Mouse (Mus musculus) heart, embryonic 13.5 days (tissue): ENCODE measurements around the gene Adgrf1. TPM values are rescaled to one million over a fixed set of nuclear protein-coding genes. Genes with fewer than 3 reads are reported as not detected.

Experiments used
- ATAC-seq: fragments of 200-750 bp; cut with Nextera tagmentation; 2 replicates; pipeline ENCODE4 v1.8.0; 2017; ENCODE audit warnings: moderate TSS enrichment; ENCODE audit not compliant: insufficient number of reproducible peaks, low FRiP score, low TSS enrichment; ENCODE audit errors: extremely low read depth
- H3K27ac ChIP-seq: fragments of 300-500 bp; sonication (generic); replicated peaks from 2 replicates; pipeline ENCODE4 v1.5.1; 2015; ENCODE audit warnings: moderate library complexity, mild to moderate bottlenecking, inconsistent platforms
- H3K27me3 ChIP-seq: fragments of 300-500 bp; sonication (generic); replicated peaks from 2 replicates; pipeline ENCODE4 v1.6.1; 2015; ENCODE audit warnings: mild to moderate bottlenecking, inconsistent platforms
- H3K36me3 ChIP-seq: fragments of 300-500 bp; sonication (generic); 2 replicates; pipeline ENCODE4 v1.6.1; 2015; ENCODE audit warnings: mild to moderate bottlenecking, inconsistent platforms
- H3K4me1 ChIP-seq: fragments of 300-500 bp; sonication (generic); 2 replicates; pipeline ENCODE4 v1.6.1; 2015; ENCODE audit warnings: inconsistent platforms
- H3K4me2 ChIP-seq: fragments of 300-500 bp; sonication (generic); 2 replicates; pipeline ENCODE4 v1.6.1; 2015; ENCODE audit warnings: inconsistent platforms, mild to moderate bottlenecking, moderate library complexity
- H3K4me3 ChIP-seq: fragments of 300-500 bp; sonication (generic); 2 replicates; pipeline ENCODE4 v1.5.1; 2015; ENCODE audit warnings: moderate library complexity, mild to moderate bottlenecking, inconsistent platforms
- H3K9ac ChIP-seq: fragments of 300-500 bp; sonication (generic); 2 replicates; pipeline ENCODE4 v1.6.1; 2015; ENCODE audit warnings: inconsistent platforms, mild to moderate bottlenecking, moderate library complexity
- H3K9me3 ChIP-seq: fragments of 300-500 bp; sonication (generic); 2 replicates; pipeline ENCODE4 v1.6.1; 2016; ENCODE audit warnings: inconsistent platforms
- WGBS: fragments of 180-500 bp; shearing (Covaris S2); methylation state at CpG from one replicate; pipeline ENCODE4 v1.1.7; 2015; ENCODE audit warnings: mixed read lengths; 5-methylcytosine and 5-hydroxymethylcytosine counted together
- polyA plus RNA-seq: library from polyadenylated mRNA; unstranded; fragments of >200 nt; fragmentation: Nextera tagmentation; extraction: Ambion mirVana; gene quantifications from 2 replicates; pipeline ENCODE4 v1.2.1, GENCODE M21; 2015

Gene Adgrf1
- polyA plus RNA-seq, 1 experiment from 2014 or later = 0.13 TPM

DNA sequence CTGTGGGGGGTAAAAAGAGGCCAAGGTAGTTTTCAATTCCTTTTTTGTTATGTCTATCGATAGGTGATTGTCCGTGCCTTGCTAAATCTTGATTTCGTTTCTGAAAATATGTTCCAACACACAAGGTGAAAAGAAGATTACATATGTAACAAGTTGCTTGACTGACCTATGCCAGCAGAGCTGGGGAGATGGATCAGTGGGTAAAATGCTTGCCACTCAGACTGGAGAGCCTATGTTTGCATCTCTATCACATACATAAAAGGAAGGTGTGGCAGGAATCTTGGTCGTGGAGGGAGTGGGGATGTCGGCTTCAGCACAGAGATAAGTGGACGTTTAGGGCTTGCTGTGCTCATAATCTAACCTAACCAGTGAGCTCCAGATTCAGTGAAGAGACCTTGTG lies 93.8 kb downstream of the Adgrf1 start:
- WGBS = 38% methylated on average over 6 of the region's 6 CpGs
- Histone ChIP-seq H3K9ac (no peak overlapping the region), H3K4me2 (peak overlapping the region; percentile 59; the same call in 1 of the 2 replicates), H3K27me3 (peaks cover 29% of the 10 kb centered on the region), H3K4me1 (peaks cover 61% of the 10 kb centered on the region), H3K36me3 (no peaks in the 10 kb centered on the region), H3K27ac (no peak overlapping the region), H3K9me3 (no peaks in the 10 kb centered on the region), H3K4me3 (no peak overlapping the region)
- ATAC-seq = no peak

DNA sequence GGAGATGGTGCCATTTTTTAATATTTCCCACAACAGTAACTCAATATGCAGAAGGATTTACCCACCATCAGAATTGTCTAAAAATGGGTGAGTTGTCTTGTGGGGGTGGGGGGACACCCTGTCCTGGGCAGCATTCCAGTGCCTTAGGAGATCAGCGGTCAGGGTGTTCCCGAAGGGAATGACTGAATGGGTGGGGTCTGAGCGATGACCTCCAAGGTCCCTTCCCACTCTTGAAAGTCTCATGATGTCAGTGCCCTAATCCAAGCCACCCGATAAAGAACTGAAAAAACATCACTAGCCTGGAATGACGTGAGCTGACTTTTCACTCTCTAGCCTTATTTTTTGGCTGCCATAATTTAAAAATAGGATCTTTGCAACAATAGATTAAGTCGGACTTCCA lies 95.2 kb downstream of the Adgrf1 start:
- Histone ChIP-seq H3K27me3 (peaks cover 26% of the 10 kb centered on the region), H3K4me2 (no peak overlapping the region), H3K4me3 (no peak overlapping the region), H3K9me3 (no peaks in the 10 kb centered on the region), H3K4me1 (peaks cover 54% of the 10 kb centered on the region), H3K9ac (no peak overlapping the region), H3K27ac (0 out of 2 replicates have a peak overlapping the region, but pooled peaks have one; percentile 65), H3K36me3 (no peaks in the 10 kb centered on the region)
- ATAC-seq = no peak
- 48% methylated on average over 6 of the region's 6 CpGs for WGBS

GRCm38 (mm10) chr17:43366486-43366885 lies 96.4 kb downstream of the Adgrf1 start:
- Histone ChIP-seq H3K27ac (peak overlapping the region; percentile 65; the same call in 1 of the 2 replicates), H3K36me3 (no peaks in the 10 kb centered on the region), H3K9me3 (no peaks in the 10 kb centered on the region), H3K4me2 (peak overlapping the region; percentile 6; the same call in 1 of the 2 replicates), H3K9ac (no peak overlapping the region), H3K4me3 (no peak overlapping the region), H3K27me3 (peaks cover 16% of the 10 kb centered on the region), H3K4me1 (peaks cover 50% of the 10 kb centered on the region)
- ATAC-seq = no peak
- 26% methylated on average over 9 of the region's 9 CpGs for WGBS

DNA sequence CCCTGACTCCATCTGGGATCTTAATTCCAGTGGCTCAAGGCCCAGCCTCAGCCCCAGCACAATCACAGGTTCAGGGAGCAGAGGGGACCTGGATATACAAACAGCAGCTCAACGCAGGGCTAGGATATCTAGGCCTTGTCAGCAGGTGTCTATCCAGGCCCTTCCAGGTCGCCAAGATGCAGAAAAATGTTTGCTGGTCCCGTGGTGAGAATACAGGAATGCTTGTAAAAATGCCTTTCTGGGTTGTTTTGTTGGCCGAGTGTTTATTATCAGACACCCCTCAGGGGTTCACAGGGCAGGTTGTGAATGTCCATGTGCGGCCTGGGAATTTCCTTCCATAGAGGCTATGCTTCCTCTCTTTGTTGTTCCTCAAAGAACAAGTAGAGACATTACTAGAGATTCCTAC lies 98.0 kb downstream of the Adgrf1 start:
- H3K36me3 ChIP-seq = no peaks in the 10 kb centered on the region

GRCm38 (mm10) chr17:43372604-43373003 lies 102.5 kb downstream of the Adgrf1 start:
- 0 out of 2 replicates have a peak overlapping the region, but pooled peaks have one; percentile 39 for H3K27ac ChIP-seq
- H3K9me3 ChIP-seq = no peaks in the 10 kb centered on the region
- no peaks in the 10 kb centered on the region for H3K36me3 ChIP-seq
- no peaks in the 10 kb centered on the region for H3K27me3 ChIP-seq
- no peak for ATAC-seq
- H3K9ac ChIP-seq = no peak overlapping the region
- H3K4me1 ChIP-seq = peaks cover 14% of the 10 kb centered on the region
- 66% methylated on average over 4 of the region's 4 CpGs for WGBS
- no peak overlapping the region for H3K4me2 ChIP-seq
- H3K4me3 ChIP-seq = no peak overlapping the region

More for the DNA sequence above, 98.0 kb downstream of the Adgrf1 start:
- Histone ChIP-seq H3K27me3 (peaks cover 14% of the 10 kb centered on the region), H3K4me3 (no peak overlapping the region), H3K4me2 (no peak overlapping the region), H3K9ac (no peak overlapping the region), H3K4me1 (peaks cover 34% of the 10 kb centered on the region), H3K27ac (peak overlapping the region; percentile 82), H3K9me3 (no peaks in the 10 kb centered on the region)
- WGBS = 56% methylated on average over 5 of the region's 5 CpGs
- no peak for ATAC-seq

- no peaks in the 10 kb centered on the region for H3K36me3 ChIP-seq
- H3K9me3 ChIP-seq = no peaks in the 10 kb centered on the region
- ATAC-seq = no peak
- peaks cover 20% of the 10 kb centered on the region for H3K4me1 ChIP-seq
- H3K27me3 ChIP-seq = no peaks in the 10 kb centered on the region
- H3K27ac ChIP-seq = 0 out of 2 replicates have a peak overlapping the region, but pooled peaks have one; percentile 38
- H3K4me3 ChIP-seq = no peak overlapping the region
- no peak overlapping the region for H3K9ac ChIP-seq
- no peak overlapping the region for H3K4me2 ChIP-seq
- WGBS = 20% methylated on average over 4 of the region's 4 CpGs
Observed at GRCm38 (mm10) chr17:43374020-43374419, 103.9 kb downstream of the Adgrf1 start.

Other genes starting within 250 kb of the Adgrf1 start
- gene Adgrf5, start 90.1 kb downstream of the Adgrf1 start, polyA plus RNA-seq = 17.4 and 18.7 TPM in 2 replicates
- not detected in 2 replicates for gene Mep1a, start 232.5 kb downstream of the Adgrf1 start, polyA plus RNA-seq